Mouse (Mus musculus) thymus, adult 2 months (tissue): ENCODE data around the gene Cacna2d3. TPM values are rescaled to one million over a fixed set of nuclear protein-coding genes. Genes with fewer than 3 reads are reported as not detected.

Experiments
- DNase-seq: peaks from one replicate; pipeline ENCODE4 v3.0.0; 2021
- H3K27ac ChIP-seq: fragments of 200-500 bp; 2 replicates; pipeline ENCODE4 v1.5.1; 2012; ENCODE audit warnings: low read length, control low read depth; ENCODE audit not compliant: control insufficient read depth, insufficient read depth
- H3K27me3 ChIP-seq: fragments of 200-500 bp; 2 replicates; pipeline ENCODE4 v1.6.1; 2012; ENCODE audit warnings: mild to moderate bottlenecking, low read length, moderate library complexity, mixed read lengths; ENCODE audit not compliant: control insufficient read depth, insufficient read depth
- H3K36me3 ChIP-seq: fragments of 200-500 bp; 2 replicates; pipeline ENCODE4 v1.6.1; 2012; ENCODE audit warnings: mild to moderate bottlenecking, low read length, moderate library complexity; ENCODE audit not compliant: control insufficient read depth, insufficient read depth
- H3K4me1 ChIP-seq: fragments of 200-500 bp; replicated peaks from 2 replicates; pipeline ENCODE4 v1.6.1; 2012; ENCODE audit warnings: low read length; ENCODE audit not compliant: control insufficient read depth, insufficient read depth
- H3K4me3 ChIP-seq: fragments of 200-500 bp; 2 replicates; pipeline ENCODE4 v1.5.1; 2012; ENCODE audit warnings: mild to moderate bottlenecking, low read length, control low read depth, moderate library complexity; ENCODE audit not compliant: control insufficient read depth, insufficient read depth
- CTCF ChIP-seq: fragments of 200-500 bp; IDR thresholded peaks from 2 replicates; pipeline ENCODE4 v1.5.1; 2012; ENCODE audit warnings: mild to moderate bottlenecking, control low read depth, low read length, moderate library complexity, borderline replicate concordance; ENCODE audit not compliant: control insufficient read depth, poor library complexity, insufficient read depth; ENCODE audit errors: extremely low read depth
- POLR2A ChIP-seq: fragments of 200-500 bp; IDR thresholded peaks from 2 replicates; pipeline ENCODE4 v1.6.1; 2012; ENCODE audit warnings: mild to moderate bottlenecking, low read length, control low read depth, moderate library complexity; ENCODE audit not compliant: control insufficient read depth, poor library complexity, insufficient read depth; ENCODE audit errors: extremely low read depth
- WGBS: fragments of 180-500 bp; shearing (Covaris S2); methylation state at CpG from one replicate; pipeline ENCODE4 v1.1.7; 2018; 5-methylcytosine and 5-hydroxymethylcytosine counted together
- polyA plus RNA-seq: library from polyadenylated mRNA; depleted of rRNA; stranded (reverse); fragments of >200 nt; gene quantifications from 2 replicates; pipeline ENCODE4 v1.2.3, GENCODE M21; 2012

The Cacna2d3 gene
- polyA plus RNA-seq, 1 experiment, result 0.08 TPM

- H3K36me3 ChIP-seq, result no peaks in the 10 kb centered on the region
- H3K27ac ChIP-seq, result no peak overlapping the region
- H3K27me3 ChIP-seq, result no peaks in the 10 kb centered on the region
- TF ChIP-seq POLR2A, result no peak
- WGBS, result 83% methylated on average over 1 of the region's 1 CpGs
- no peaks in the 10 kb centered on the region for H3K4me1 ChIP-seq
- DNase-seq, result no peak
- H3K4me3 ChIP-seq, result no peak overlapping the region
Measured at GRCm38 (mm10) chr14:29082171-29082570, 639.5 kb downstream of the Cacna2d3 start.

GRCm38 (mm10) chr14:29080630-29081029 lies 641.0 kb downstream of the Cacna2d3 start:
- H3K36me3 ChIP-seq, result no peaks in the 10 kb centered on the region
- WGBS, result 74% methylated on average over 4 of the region's 4 CpGs
- no peak for DNase-seq
- H3K4me1 ChIP-seq, result no peaks in the 10 kb centered on the region
- H3K4me3 ChIP-seq, result no peak overlapping the region
- H3K27me3 ChIP-seq, result no peaks in the 10 kb centered on the region
- H3K27ac ChIP-seq, result no peak overlapping the region
- TF ChIP-seq POLR2A (no peak), CTCF (no peak)

- H3K27ac ChIP-seq, result no peak overlapping the region
- no peak for TF ChIP-seq CTCF
- no peak for TF ChIP-seq POLR2A
- no peaks in the 10 kb centered on the region for H3K27me3 ChIP-seq
- DNase-seq, result no peak
- no peaks in the 10 kb centered on the region for H3K36me3 ChIP-seq
- WGBS, result 94% methylated on average over 4 of the region's 4 CpGs
- H3K4me1 ChIP-seq, result no peaks in the 10 kb centered on the region
- no peak overlapping the region for H3K4me3 ChIP-seq
Measured at GRCm38 (mm10) chr14:29080228-29080627, 641.4 kb downstream of the Cacna2d3 start.

GRCm38 (mm10) chr14:29077418-29077817 lies 644.2 kb downstream of the Cacna2d3 start:
- no peak overlapping the region for H3K27ac ChIP-seq
- no peak overlapping the region for H3K4me3 ChIP-seq
- H3K4me1 ChIP-seq, result no peaks in the 10 kb centered on the region
- 57% methylated on average over 3 of the region's 3 CpGs for WGBS
- H3K27me3 ChIP-seq, result no peaks in the 10 kb centered on the region
- DNase-seq, result no peak
- TF ChIP-seq CTCF, result no peak
- no peak for TF ChIP-seq POLR2A
- H3K36me3 ChIP-seq, result no peaks in the 10 kb centered on the region

GRCm38 (mm10) chr14:29073747-29074146 lies 647.9 kb downstream of the Cacna2d3 start:
- WGBS, result 91% methylated on average over 4 of the region's 4 CpGs
- no peak for TF ChIP-seq POLR2A
- TF ChIP-seq CTCF, result no peak

GRCm38 (mm10) chr14:29062676-29063075 lies 659.0 kb downstream of the Cacna2d3 start:
- no peaks in the 10 kb centered on the region for H3K4me1 ChIP-seq
- WGBS, result 92% methylated on average over 2 of the region's 2 CpGs
- TF ChIP-seq CTCF (no peak), POLR2A (no peak)
- no peaks in the 10 kb centered on the region for H3K36me3 ChIP-seq
- H3K27ac ChIP-seq, result no peak overlapping the region
- H3K4me3 ChIP-seq, result no peak overlapping the region
- no peaks in the 10 kb centered on the region for H3K27me3 ChIP-seq
- DNase-seq, result no peak

More at GRCm38 (mm10) chr14:29073747-29074146, 647.9 kb downstream of the Cacna2d3 start:
- Histone ChIP-seq H3K4me3 (no peak overlapping the region), H3K27ac (no peak overlapping the region), H3K4me1 (no peaks in the 10 kb centered on the region), H3K36me3 (no peaks in the 10 kb centered on the region), H3K27me3 (no peaks in the 10 kb centered on the region)
- DNase-seq, result no peak

GRCm38 (mm10) chr14:29061491-29061890 lies 660.2 kb downstream of the Cacna2d3 start:
- H3K27ac ChIP-seq, result no peak overlapping the region
- DNase-seq, result no peak
- H3K4me1 ChIP-seq, result no peaks in the 10 kb centered on the region
- H3K36me3 ChIP-seq, result no peaks in the 10 kb centered on the region
- H3K27me3 ChIP-seq, result no peaks in the 10 kb centered on the region
- no peak overlapping the region for H3K4me3 ChIP-seq
- no peak for TF ChIP-seq CTCF
- TF ChIP-seq POLR2A, result no peak
- WGBS, result 84% methylated on average over 1 of the region's 1 CpGs
